Mouse (Mus musculus) right cerebral cortex, postnatal 25 days (tissue): ENCODE measurements around the gene Hspb1.

Experiments used
- DNase-seq: peaks from one replicate; pipeline ENCODE4 v3.0.0; 2022

The Hspb1 gene

DNA sequence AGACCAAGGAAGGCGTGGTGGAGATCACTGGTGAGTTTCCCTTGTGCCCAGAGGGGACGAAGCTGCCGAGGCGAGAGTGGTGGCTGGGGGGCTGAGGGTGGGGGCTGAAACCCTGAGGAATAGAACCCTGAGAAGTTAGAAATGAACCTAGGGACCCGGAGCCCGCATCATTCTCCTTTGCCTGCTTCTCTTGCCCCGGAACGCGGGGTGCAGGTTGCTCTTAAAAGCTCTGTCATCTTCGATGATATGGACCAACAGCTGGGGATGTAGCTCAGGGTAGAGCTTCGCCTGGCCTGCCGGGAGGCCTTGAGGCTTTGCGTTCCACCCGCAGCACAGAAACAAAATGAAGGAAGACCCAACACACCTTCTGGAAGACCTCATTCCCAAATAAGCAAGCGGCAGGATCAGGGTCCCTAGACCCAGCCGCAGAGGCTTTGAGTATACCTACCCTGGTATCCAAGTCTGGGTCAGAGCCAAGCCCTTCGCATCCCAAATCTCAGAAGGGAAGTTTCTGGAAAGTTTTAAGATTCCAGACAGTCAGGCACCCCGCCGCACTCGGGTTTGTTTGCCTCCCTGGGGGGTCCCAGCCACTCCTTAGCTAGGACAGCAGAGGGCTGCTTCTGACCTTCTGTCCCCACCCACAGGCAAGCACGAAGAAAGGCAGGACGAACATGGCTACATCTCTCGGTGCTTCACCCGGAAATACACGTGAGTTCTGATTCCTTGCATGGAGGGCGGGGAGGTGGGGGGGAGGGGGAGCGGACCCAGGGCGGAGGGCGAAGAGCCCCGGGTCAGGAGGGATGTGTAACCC, 891 bp downstream of the Hspb1 start:
- DNase-seq = no peak

DNA sequence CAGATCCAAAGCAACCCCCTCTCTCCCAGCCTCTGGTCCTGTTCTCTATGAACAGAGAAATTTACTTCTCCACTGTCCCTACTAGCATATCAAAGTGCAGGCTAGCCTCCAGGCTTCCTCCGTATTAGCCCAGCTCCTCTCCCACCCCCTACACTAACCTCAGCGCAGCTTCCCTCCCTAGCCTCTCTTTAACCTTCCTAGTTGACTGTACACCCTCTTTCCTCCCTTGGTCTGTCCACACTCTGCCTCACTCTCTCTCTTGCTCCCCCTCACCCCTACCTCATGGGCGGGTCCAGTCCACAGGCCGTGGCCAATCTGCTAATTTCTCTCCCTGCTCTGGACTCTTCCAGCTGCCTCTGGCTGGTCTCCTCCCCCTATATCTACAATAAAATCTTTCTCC, 2.6 kb downstream of the Hspb1 start:
- DNase-seq = no peak

GRCm38 (mm10) chr5:135890920-135891319, 3.2 kb downstream of the Hspb1 start:
- no peak for DNase-seq

GRCm38 (mm10) chr5:135892589-135893351, 5.1 kb downstream of the Hspb1 start:
- no peak for DNase-seq

GRCm38 (mm10) chr5:135894958-135895357, 7.2 kb downstream of the Hspb1 start:
- no peak for DNase-seq

DNA sequence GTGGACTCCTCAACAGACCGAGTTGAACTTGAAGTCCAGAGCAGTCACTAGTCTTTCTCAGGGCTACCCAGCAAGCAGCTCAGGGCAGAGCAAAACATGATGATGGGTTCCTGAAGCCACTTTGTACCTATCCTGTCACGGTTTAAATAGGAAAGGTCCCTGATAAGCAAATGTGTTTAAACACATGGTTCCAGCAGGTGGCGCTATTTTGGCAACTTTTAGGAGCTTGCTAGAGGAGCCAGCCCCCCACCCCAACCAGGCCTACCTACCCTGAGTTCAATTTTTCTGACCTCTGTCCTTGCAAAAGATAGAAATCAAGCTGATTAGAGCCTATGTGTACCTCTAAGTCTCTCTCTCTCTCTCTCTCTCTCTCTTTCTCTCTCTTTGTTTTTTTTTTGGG, 10.3 kb downstream of the Hspb1 start:
- no peak for DNase-seq

- no peak for DNase-seq
These were observed 11.3 kb downstream of the Hspb1 start for GRCm38 (mm10) chr5:135898995-135899394.

DNA sequence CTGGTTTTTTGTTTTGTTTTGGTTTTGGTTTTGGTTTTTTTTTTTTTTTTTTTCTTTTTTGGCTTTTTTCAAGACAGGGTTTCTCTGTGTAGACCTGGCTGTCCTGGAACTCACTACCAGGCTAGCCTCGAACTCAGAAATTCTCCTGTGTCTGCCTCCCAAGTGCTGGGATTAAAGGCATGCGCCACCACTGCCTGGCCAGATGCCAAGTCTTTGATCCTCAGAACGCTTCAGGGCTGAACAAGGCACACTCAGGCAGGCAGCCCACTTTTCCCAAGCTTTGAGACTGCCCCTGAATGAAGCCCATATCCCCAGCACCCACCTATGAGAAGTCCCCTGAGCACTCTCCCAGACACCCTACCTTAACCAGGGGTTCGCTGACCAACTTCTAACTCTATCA, 12.1 kb downstream of the Hspb1 start:
- DNase-seq = no peak

- no peak for DNase-seq
These were observed 13.0 kb downstream of the Hspb1 start for GRCm38 (mm10) chr5:135900701-135901100.

GRCm38 (mm10) chr5:135901354-135902095, 13.8 kb downstream of the Hspb1 start:
- no peak for DNase-seq

DNA sequence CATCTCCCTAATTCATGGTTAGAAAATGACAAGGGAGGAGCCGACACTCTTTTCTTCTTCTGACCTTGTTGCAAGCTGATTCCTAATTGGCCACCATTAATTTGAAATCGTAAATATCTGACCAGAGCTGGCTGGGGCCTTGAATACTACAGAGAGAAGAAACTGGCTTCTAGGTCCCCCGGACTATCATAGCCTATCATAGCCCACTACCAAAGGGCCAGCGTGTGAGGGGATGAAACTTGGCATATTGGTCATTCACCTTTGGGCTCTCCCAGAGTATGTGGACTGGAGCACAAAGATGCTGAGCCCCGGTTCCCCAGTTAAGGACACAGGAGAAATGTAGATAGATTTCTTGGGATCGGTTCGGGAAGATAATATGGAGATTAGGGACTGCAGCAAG, 15.3 kb downstream of the Hspb1 start:
- DNase-seq = no peak

DNA sequence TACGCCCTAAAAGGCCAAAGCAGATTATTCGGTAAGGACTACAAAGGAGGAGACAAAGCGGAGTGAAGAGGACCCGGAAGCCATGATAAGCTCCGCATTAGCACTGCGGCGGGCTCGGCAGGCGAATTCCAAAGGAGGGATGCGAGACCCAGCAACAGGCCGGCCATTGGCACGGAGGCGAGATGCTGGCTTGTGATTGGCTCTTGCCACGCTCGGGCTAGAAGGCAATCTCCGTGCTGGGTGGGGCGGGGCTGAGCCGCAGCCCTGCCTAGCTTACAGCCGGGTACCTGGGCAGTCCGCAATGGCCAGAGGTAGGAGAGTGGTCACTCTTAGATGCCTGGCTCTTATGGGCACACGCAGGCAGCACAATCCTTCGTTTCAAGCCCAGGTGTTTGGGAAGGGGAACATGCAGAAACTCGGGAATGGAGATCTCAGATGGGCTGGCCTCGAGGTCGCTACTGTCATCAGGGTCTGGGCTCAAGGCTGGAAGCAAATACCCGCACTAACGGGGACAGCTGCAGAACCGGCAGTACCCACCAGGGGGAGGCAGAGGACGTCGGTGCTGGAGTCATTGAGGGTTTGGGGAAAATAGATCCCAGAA, 15.9 kb downstream of the Hspb1 start:
- DNase-seq = peak; percentile 92

DNA sequence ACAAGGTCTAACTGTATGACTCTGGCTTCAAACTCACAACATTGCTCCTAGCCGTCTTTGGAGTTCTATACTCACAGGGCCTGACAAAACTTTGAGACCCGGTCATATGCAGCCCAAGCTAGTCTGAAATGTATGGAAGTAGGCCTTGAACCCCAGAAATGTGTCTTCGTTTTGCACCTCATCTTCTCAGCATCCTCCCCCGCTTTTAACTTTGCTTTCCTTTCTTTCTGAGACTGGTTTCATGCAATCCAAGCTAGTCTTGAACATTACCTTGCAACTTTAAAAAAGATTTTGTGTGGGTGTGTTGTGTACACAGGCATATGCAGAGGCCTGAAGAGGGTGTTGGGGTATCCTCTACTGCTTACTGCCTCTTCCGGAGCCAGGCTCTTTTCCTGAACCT, 16.5 kb downstream of the Hspb1 start:
- no peak for DNase-seq

GRCm38 (mm10) chr5:135905320-135906225, 17.9 kb downstream of the Hspb1 start:
- no peak for DNase-seq

GRCm38 (mm10) chr5:135906846-135907245, 19.1 kb downstream of the Hspb1 start:
- no peak for DNase-seq

DNA sequence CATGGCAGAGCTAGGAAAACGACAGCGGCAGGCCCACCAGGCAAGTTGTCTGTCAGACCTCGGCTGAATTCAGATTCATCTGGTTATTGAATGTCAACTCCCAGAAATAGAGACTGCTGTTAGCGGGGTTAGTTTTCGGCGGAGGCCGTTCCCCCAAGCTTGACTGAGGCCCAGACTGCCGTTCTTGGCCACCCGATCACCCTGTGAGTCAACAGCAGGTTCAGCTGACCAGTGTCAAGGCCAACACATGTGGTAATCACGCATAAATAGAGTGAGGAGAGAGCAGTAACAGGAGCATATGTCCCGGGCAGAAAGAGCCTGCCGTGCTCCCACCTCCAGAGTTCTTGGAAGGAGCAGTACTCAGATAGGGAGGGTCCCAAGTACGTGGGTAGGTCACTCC, 19.5 kb downstream of the Hspb1 start:
- DNase-seq = no peak

GRCm38 (mm10) chr5:135908185-135908584, 20.5 kb downstream of the Hspb1 start:
- peak; percentile 32 for DNase-seq

DNA sequence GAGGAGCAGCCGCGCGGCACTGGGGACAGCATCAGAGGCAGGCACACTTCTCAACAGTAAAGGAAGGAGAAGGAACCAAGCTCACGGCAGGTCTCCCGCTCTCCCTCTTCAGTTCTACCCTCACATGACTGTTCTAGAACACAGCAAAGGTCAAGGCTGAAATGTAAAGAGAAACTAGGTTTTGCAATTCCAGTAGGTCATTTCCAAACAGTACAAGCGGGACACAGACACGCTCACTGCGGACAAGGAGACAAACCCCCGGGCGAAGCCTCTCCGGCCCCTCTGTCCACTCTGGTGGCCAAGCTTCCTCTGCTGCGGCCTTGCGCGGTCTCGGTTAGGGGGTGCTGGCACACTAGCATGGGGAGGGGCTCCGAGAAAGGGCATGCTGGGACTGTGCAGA, 21.3 kb downstream of the Hspb1 start:
- no peak for DNase-seq

DNA sequence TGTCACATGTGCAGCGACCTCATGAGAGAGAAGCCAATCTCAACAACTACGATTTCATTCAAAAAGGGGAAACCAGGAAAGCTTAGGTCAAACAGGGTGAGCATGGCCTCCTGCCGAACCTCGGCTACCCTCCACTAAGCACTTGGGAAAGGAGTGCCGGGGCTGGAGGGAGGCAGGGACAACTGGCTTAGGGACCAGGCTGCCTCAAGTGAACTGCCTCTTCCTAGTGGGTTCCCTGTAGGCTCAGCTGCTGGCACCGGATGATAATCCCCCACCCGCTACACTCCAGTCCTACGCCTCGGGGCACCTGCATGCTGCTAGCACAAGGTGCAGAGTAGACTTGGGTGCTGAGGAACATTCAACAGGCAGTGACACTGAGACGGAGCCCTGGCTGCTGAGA, 21.9 kb downstream of the Hspb1 start:
- DNase-seq = peak; percentile 31

GRCm38 (mm10) chr5:135910813-135911212, 23.1 kb downstream of the Hspb1 start:
- DNase-seq = no peak

DNA sequence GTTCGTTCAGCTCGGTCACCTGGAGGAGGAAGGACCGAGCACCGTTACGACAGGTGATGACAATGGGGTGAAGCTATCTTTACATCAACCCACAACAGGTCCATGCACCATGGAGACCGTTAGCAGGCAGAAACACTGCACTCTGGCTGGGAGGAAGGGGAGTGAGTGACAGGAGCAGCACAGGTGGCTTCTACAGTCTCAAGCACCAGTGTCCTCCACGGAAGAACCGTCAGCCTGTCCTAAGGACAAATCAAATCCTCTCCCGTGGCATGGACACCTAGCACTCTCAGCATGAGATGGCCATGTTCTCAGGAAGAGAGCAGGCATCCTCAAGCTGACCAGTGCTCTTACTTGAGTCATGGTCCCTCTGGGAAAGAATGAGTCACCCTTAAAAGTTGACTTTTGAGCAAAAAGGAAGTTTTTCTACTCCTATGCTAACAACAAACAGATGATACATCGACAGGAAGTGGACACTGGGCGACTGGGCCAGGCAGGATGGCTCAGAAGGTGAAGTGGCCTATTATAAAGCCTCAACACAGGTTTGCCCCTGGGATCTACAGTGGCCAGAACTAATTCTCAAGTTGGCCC, 24.0 kb downstream of the Hspb1 start:
- no peak for DNase-seq

GRCm38 (mm10) chr5:135913201-135913600, 25.5 kb downstream of the Hspb1 start:
- no peak for DNase-seq
